ENCODE assay signal across 10 mouse cellular contexts in genomic region chr9:69987579-69987978, GRCm38 (mm10). TPM values are rescaled to one million over a fixed set of nuclear protein-coding genes. Genes with fewer than 3 reads are reported as not detected.
A peak's percentile ranks its signal among the peaks of the same experiment; 100 is the strongest.
DNase-seq lines count a peak whose midpoint lies in the region; ATAC-seq and TF ChIP-seq lines count a peak whose summit lies in the region.
"Had no signal": no experiment of that assay in that cellular context is flagged by ENCODE, and none has a peak within 500 bp of the region (broad histone marks: within the 10 kb centered on the region; RNA-seq: fewer than 3 reads in every experiment).

No protein-coding gene starts in this region.

- peaks cover 16% of the 10 kb centered on the region for H3K4me1 ChIP-seq in heart, embryonic 11.5 days (ENCODE audit: control insufficient read depth, insufficient read depth, low read length)
- peaks cover 33% of the 10 kb centered on the region for H3K4me1 ChIP-seq in E14TG2a.4 (replicated peaks; ENCODE audit: low read depth, low read length)

- no peaks in the 10 kb centered on the region for H3K27me3 ChIP-seq in heart, embryonic 11.5 days (ENCODE audit: control insufficient read depth, insufficient read depth, low read length)
- no peaks in the 10 kb centered on the region for H3K27me3 ChIP-seq in E14TG2a.4 (ENCODE audit: insufficient read depth, low read length)

- TF ChIP-seq CTCF in E14TG2a.4 (conservative IDR thresholded peaks at IDR 0.05; ENCODE audit: low read length), result peak; percentile 50

- no peaks in the 10 kb centered on the region for H3K36me3 ChIP-seq in heart, embryonic 11.5 days (ENCODE audit: control insufficient read depth, insufficient read depth, low read length)
- peaks cover 21% of the 10 kb centered on the region for H3K36me3 ChIP-seq in E14TG2a.4 (ENCODE audit: insufficient read depth, low read length)
- H3K36me3 ChIP-seq: liver, embryonic 15.5 days had no signal

- H3K9ac ChIP-seq in heart, embryonic 11.5 days (ENCODE audit: low read depth, low read length), result no peak overlapping the region
- H3K9ac ChIP-seq: liver, embryonic 15.5 days had no signal

- no peak for ATAC-seq in heart, embryonic 11.5 days (replicated peaks; ENCODE audit: insufficient number of reproducible peaks, low FRiP score, low TSS enrichment)

- no peaks in the 10 kb centered on the region for H3K9me3 ChIP-seq in heart, embryonic 11.5 days (replicated peaks; ENCODE audit: control insufficient read depth, low read length)
- no peaks in the 10 kb centered on the region for H3K9me3 ChIP-seq in E14TG2a.4 (ENCODE audit: low read length)
- H3K9me3 ChIP-seq: liver, embryonic 15.5 days had no signal

- 2% methylated on average over 3 of the region's 3 CpGs for WGBS in heart, embryonic 11.5 days (ENCODE audit: insufficient replicate concordance)

- H3K27ac ChIP-seq in heart, embryonic 11.5 days (ENCODE audit: low read depth, low read length), result no peak overlapping the region
- H3K27ac ChIP-seq: liver, embryonic 15.5 days had no signal

- no peak overlapping the region for H3K4me2 ChIP-seq in heart, embryonic 11.5 days
- H3K4me2 ChIP-seq: liver, embryonic 15.5 days had no signal

- DNase-seq in heart, adult 11 months, result peak; percentile 89
- peak; percentile 54 for DNase-seq in cerebellum, adult 9-10 months
- peak; percentile 38 to 60 for DNase-seq in gastrocnemius, postnatal 4 days (ENCODE audit: low spot score in 2 of 2)
- peak; percentile 40 for DNase-seq in layer of hippocampus, adult 9-11 months
- DNase-seq in mesoderm, embryonic 11.5 days (ENCODE audit: low read depth, low spot score), result peak; percentile 65
- DNase-seq in telencephalon, adult 2 months (ENCODE audit: low read depth, low spot score), result peak; percentile 45

- no peak overlapping the region for H3K4me3 ChIP-seq in heart, embryonic 11.5 days (ENCODE audit: low read depth, low read length)
- H3K4me3 ChIP-seq in E14TG2a.4 (replicated peaks; ENCODE audit: low read length), result no peak overlapping the region
- H3K4me3 ChIP-seq: liver, embryonic 15.5 days had no signal

RNA-seq across cellular contexts. Expression of gene Bnip2, which starts 1.7 kb away (rescaled TPM):
- polyA plus RNA-seq in heart, embryonic 11.5 days (2014; fragmentation: Nextera tagmentation; extraction: Ambion mirVana), result 124 and 133 TPM in 2 replicates
- 10 to 100 TPM; 81.0 to 81.7 TPM for total RNA-seq in gastrocnemius, postnatal 4 days (2021)

RNA-seq across cellular contexts. Expression of gene Gtf2a2, which starts 24.8 kb away (rescaled TPM):
- 160 and 172 TPM in 2 replicates for polyA plus RNA-seq in heart, embryonic 11.5 days (2014; fragmentation: Nextera tagmentation; extraction: Ambion mirVana)
- total RNA-seq in gastrocnemius, postnatal 4 days (2021), result 10 to 100 TPM; 59.9 to 79.1 TPM

RNA-seq across cellular contexts. Expression of gene Gcnt3, which starts 50.3 kb away (rescaled TPM):
- not detected in 2 replicates for polyA plus RNA-seq in heart, embryonic 11.5 days (2014; fragmentation: Nextera tagmentation; extraction: Ambion mirVana)
- not detected for total RNA-seq in gastrocnemius, postnatal 4 days (2021)
- total RNA-seq: adrenal gland, postnatal 4 days had no signal
- polyA plus RNA-seq: liver, embryonic 15.5 days had no signal
